Mouse (Mus musculus): Measurements from ENCODE around the gene Neurog3. TPM values are rescaled to one million over a fixed set of nuclear protein-coding genes. Genes with fewer than 3 reads are reported as not detected.

The Neurog3 gene
- not detected in 2 replicates for polyA plus RNA-seq (2014; fragmentation: Nextera tagmentation; extraction: Ambion mirVana)

- Histone ChIP-seq H3K36me3 (ENCODE audit: control insufficient read depth, insufficient read depth, low read length) (no peaks in the 10 kb centered on the region), H3K27me3 (replicated peaks; ENCODE audit: control insufficient read depth, insufficient read depth, low read length) (peaks cover 100% of the 10 kb centered on the region), H3K9ac (ENCODE audit: low read depth, low read length) (no peak within 1 kb of the TSS), H3K9me3 (ENCODE audit: control insufficient read depth, low read length) (no peaks in the 10 kb centered on the region), H3K4me1 (ENCODE audit: control insufficient read depth, insufficient read depth, low read length) (no peaks in the 10 kb centered on the region), H3K27ac (replicated peaks; ENCODE audit: low read depth, low read length) (no peak within 1 kb of the TSS), H3K4me2 (ENCODE audit: low read depth, low read length) (peak within 1 kb of the TSS; percentile 49), H3K4me3 (ENCODE audit: low read depth, low read length) (peak within 1 kb of the TSS; percentile 31)
- DNase-seq (ENCODE audit: low spot score) (no peak), ATAC-seq (ENCODE audit: low read depth) (no peak)
- under 1% methylated on average over 27 of the region's 29 CpGs for WGBS
Measured at GRCm38 (mm10) chr10:62132691-62133281, at the start of gene Neurog3. Neurog3 (plus strand) TSS chr10:62133090.

DNA sequence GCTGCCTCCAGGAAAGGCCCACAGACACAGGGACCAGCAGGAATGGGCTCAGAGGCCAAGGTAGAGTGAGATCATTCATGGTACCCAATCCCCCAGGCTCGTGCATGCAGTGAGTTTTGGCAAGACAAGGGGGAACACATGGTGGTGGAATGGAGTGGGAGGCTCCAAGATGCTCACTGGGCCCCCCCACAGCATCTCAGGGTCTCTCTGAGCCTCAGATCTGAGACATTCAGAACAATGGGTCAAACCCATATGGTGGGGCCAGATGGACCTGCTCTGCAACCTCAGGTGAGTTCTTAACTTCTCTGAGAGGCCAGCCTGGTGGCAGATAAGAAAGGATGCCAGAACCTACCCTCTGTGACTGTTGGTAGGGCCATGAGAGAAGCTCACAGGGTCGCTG is 46.8 kb upstream of the Neurog3 start:
- Histone ChIP-seq H3K4me3 (ENCODE audit: low read depth, low read length) (no peak overlapping the region), H3K9me3 (ENCODE audit: control insufficient read depth, low read length) (no peaks in the 10 kb centered on the region), H3K9ac (ENCODE audit: low read depth, low read length) (no peak overlapping the region), H3K36me3 (ENCODE audit: control insufficient read depth, insufficient read depth, low read length) (no peaks in the 10 kb centered on the region), H3K4me1 (ENCODE audit: control insufficient read depth, insufficient read depth, low read length) (peaks cover 5% of the 10 kb centered on the region), H3K4me2 (ENCODE audit: low read depth, low read length) (no peak overlapping the region), H3K27ac (replicated peaks; ENCODE audit: low read depth, low read length) (no peak overlapping the region), H3K27me3 (replicated peaks; ENCODE audit: control insufficient read depth, insufficient read depth, low read length) (no peaks in the 10 kb centered on the region)
- WGBS: 50% methylated on average over 2 of the region's 2 CpGs
- DNase-seq (ENCODE audit: low spot score) (no peak), ATAC-seq (ENCODE audit: low read depth) (no peak)

GRCm38 (mm10) chr10:62086826-62087225 is 46.1 kb upstream of the Neurog3 start:
- Histone ChIP-seq H3K4me3 (ENCODE audit: low read depth, low read length) (no peak overlapping the region), H3K4me2 (ENCODE audit: low read depth, low read length) (no peak overlapping the region), H3K27me3 (replicated peaks; ENCODE audit: control insufficient read depth, insufficient read depth, low read length) (no peaks in the 10 kb centered on the region), H3K27ac (replicated peaks; ENCODE audit: low read depth, low read length) (no peak overlapping the region), H3K4me1 (ENCODE audit: control insufficient read depth, insufficient read depth, low read length) (peaks cover 5% of the 10 kb centered on the region), H3K9me3 (ENCODE audit: control insufficient read depth, low read length) (no peaks in the 10 kb centered on the region), H3K9ac (ENCODE audit: low read depth, low read length) (no peak overlapping the region), H3K36me3 (ENCODE audit: control insufficient read depth, insufficient read depth, low read length) (no peaks in the 10 kb centered on the region)
- no peak for DNase-seq (ENCODE audit: low spot score)
- WGBS: 92% methylated on average over 5 of the region's 5 CpGs
- no peak for ATAC-seq (ENCODE audit: low read depth)

- WGBS: 79% methylated on average over 5 of the region's 5 CpGs
- H3K4me1 ChIP-seq (ENCODE audit: control insufficient read depth, insufficient read depth, low read length): peaks cover 5% of the 10 kb centered on the region
- no peak overlapping the region for H3K27ac ChIP-seq (replicated peaks; ENCODE audit: low read depth, low read length)
- no peaks in the 10 kb centered on the region for H3K27me3 ChIP-seq (replicated peaks; ENCODE audit: control insufficient read depth, insufficient read depth, low read length)
- no peak for DNase-seq (ENCODE audit: low spot score)
- H3K36me3 ChIP-seq (ENCODE audit: control insufficient read depth, insufficient read depth, low read length): no peaks in the 10 kb centered on the region
- no peak overlapping the region for H3K4me3 ChIP-seq (ENCODE audit: low read depth, low read length)
- H3K9me3 ChIP-seq (ENCODE audit: control insufficient read depth, low read length): no peaks in the 10 kb centered on the region
- H3K4me2 ChIP-seq (ENCODE audit: low read depth, low read length): no peak overlapping the region
- no peak overlapping the region for H3K9ac ChIP-seq (ENCODE audit: low read depth, low read length)
- ATAC-seq (ENCODE audit: low read depth): no peak
Measured at GRCm38 (mm10) chr10:62088411-62088810, 44.5 kb upstream of the Neurog3 start.

- H3K4me3 ChIP-seq (ENCODE audit: low read depth, low read length): no peak overlapping the region
- no peak overlapping the region for H3K27ac ChIP-seq (replicated peaks; ENCODE audit: low read depth, low read length)
- H3K27me3 ChIP-seq (replicated peaks; ENCODE audit: control insufficient read depth, insufficient read depth, low read length): no peaks in the 10 kb centered on the region
- no peak overlapping the region for H3K9ac ChIP-seq (ENCODE audit: low read depth, low read length)
- H3K4me1 ChIP-seq (ENCODE audit: control insufficient read depth, insufficient read depth, low read length): peaks cover 5% of the 10 kb centered on the region
- H3K9me3 ChIP-seq (ENCODE audit: control insufficient read depth, low read length): no peaks in the 10 kb centered on the region
- ATAC-seq (ENCODE audit: low read depth) (no peak), DNase-seq (ENCODE audit: low spot score) (no peak)
- no peaks in the 10 kb centered on the region for H3K36me3 ChIP-seq (ENCODE audit: control insufficient read depth, insufficient read depth, low read length)
- WGBS: 47% methylated on average over 7 of the region's 7 CpGs
- H3K4me2 ChIP-seq (ENCODE audit: low read depth, low read length): no peak overlapping the region
Measured at GRCm38 (mm10) chr10:62089071-62089470, 43.8 kb upstream of the Neurog3 start.

- H3K36me3 ChIP-seq (ENCODE audit: control insufficient read depth, insufficient read depth, low read length): no peaks in the 10 kb centered on the region
- no peak overlapping the region for H3K4me2 ChIP-seq (ENCODE audit: low read depth, low read length)
- no peak overlapping the region for H3K4me3 ChIP-seq (ENCODE audit: low read depth, low read length)
- no peaks in the 10 kb centered on the region for H3K9me3 ChIP-seq (ENCODE audit: control insufficient read depth, low read length)
- H3K9ac ChIP-seq (ENCODE audit: low read depth, low read length): no peak overlapping the region
- H3K27me3 ChIP-seq (replicated peaks; ENCODE audit: control insufficient read depth, insufficient read depth, low read length): no peaks in the 10 kb centered on the region
- ATAC-seq (ENCODE audit: low read depth) (no peak), DNase-seq (ENCODE audit: low spot score) (no peak)
- H3K27ac ChIP-seq (replicated peaks; ENCODE audit: low read depth, low read length): no peak overlapping the region
- H3K4me1 ChIP-seq (ENCODE audit: control insufficient read depth, insufficient read depth, low read length): peaks cover 5% of the 10 kb centered on the region
Measured at GRCm38 (mm10) chr10:62089486-62089885, 43.4 kb upstream of the Neurog3 start.

- no peak overlapping the region for H3K4me3 ChIP-seq (ENCODE audit: low read depth, low read length)
- H3K9ac ChIP-seq (ENCODE audit: low read depth, low read length): no peak overlapping the region
- H3K9me3 ChIP-seq (ENCODE audit: control insufficient read depth, low read length): no peaks in the 10 kb centered on the region
- H3K4me1 ChIP-seq (ENCODE audit: control insufficient read depth, insufficient read depth, low read length): peaks cover 4% of the 10 kb centered on the region
- no peaks in the 10 kb centered on the region for H3K27me3 ChIP-seq (replicated peaks; ENCODE audit: control insufficient read depth, insufficient read depth, low read length)
- ATAC-seq (ENCODE audit: low read depth): no peak
- H3K27ac ChIP-seq (replicated peaks; ENCODE audit: low read depth, low read length): no peak overlapping the region
- no peaks in the 10 kb centered on the region for H3K36me3 ChIP-seq (ENCODE audit: control insufficient read depth, insufficient read depth, low read length)
- H3K4me2 ChIP-seq (ENCODE audit: low read depth, low read length): no peak overlapping the region
- DNase-seq (ENCODE audit: low spot score): no peak
- 74% methylated on average over 7 of the region's 7 CpGs for WGBS
Measured at GRCm38 (mm10) chr10:62093903-62094302, 39.0 kb upstream of the Neurog3 start.

DNA sequence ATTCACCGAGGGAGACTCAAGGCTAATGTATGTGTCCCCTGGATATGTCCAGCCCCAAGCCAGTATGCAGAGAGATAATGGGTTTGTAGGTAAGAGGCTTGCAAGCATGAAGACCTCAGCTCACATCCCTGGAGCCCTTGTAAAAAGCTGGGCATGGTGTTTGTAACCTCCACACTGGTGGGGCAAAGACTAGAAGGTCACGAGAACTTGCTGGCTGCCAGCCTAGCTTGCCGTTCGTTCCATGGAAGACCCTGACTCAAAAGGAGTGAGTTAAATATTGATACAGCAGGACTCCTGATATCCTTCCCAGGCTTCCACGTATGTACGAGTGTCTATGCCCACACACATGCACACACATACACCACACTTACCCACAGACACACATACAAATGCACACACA is 38.5 kb upstream of the Neurog3 start:
- ATAC-seq (ENCODE audit: low read depth): no peak
- 87% methylated on average over 6 of the region's 6 CpGs for WGBS
- H3K4me1 ChIP-seq (ENCODE audit: control insufficient read depth, insufficient read depth, low read length): no peaks in the 10 kb centered on the region
- H3K9me3 ChIP-seq (ENCODE audit: control insufficient read depth, low read length): no peaks in the 10 kb centered on the region
- no peaks in the 10 kb centered on the region for H3K27me3 ChIP-seq (replicated peaks; ENCODE audit: control insufficient read depth, insufficient read depth, low read length)
- no peak overlapping the region for H3K4me3 ChIP-seq (ENCODE audit: low read depth, low read length)
- no peak for DNase-seq (ENCODE audit: low spot score)
- H3K9ac ChIP-seq (ENCODE audit: low read depth, low read length): no peak overlapping the region
- no peaks in the 10 kb centered on the region for H3K36me3 ChIP-seq (ENCODE audit: control insufficient read depth, insufficient read depth, low read length)
- H3K27ac ChIP-seq (replicated peaks; ENCODE audit: low read depth, low read length): no peak overlapping the region
- no peak overlapping the region for H3K4me2 ChIP-seq (ENCODE audit: low read depth, low read length)

DNA sequence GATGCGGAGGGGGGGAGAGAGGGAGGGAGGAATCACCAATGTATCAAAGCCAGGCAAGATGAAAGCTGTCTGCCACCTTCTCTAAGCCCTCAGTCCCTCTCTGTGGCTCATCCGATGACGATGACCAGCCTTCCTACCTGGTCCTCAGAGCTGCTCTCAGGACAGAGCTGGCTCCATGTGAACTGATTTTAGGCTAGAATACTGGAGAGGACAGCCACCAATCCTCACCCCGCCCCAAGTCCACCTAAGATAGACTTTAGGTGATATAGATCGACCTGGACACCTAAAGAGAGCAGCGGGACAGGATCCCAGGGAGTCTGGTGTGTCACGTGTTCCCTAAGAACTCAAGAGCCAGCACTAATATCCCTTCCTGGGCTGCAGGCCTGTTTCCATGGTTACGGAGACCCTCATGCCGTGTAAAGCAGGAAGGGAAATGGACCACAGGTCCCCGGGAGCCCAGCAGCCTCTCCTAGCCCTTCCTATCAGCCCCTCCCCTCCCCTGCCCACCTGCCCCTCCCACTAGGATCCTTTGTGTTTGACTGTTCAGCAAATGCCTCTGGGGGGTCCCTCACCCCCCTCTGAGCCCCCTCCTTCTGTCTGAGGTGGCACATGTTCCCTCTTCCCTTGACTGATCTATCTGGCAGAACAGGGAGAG is 33.0 kb upstream of the Neurog3 start:
- WGBS: 58% methylated on average over 10 of the region's 10 CpGs
- Histone ChIP-seq H3K4me2 (ENCODE audit: low read depth, low read length) (no peak overlapping the region), H3K36me3 (ENCODE audit: control insufficient read depth, insufficient read depth, low read length) (no peaks in the 10 kb centered on the region), H3K9ac (ENCODE audit: low read depth, low read length) (no peak overlapping the region), H3K4me3 (ENCODE audit: low read depth, low read length) (no peak overlapping the region), H3K27ac (replicated peaks; ENCODE audit: low read depth, low read length) (no peak overlapping the region), H3K4me1 (ENCODE audit: control insufficient read depth, insufficient read depth, low read length) (peaks cover 11% of the 10 kb centered on the region), H3K27me3 (replicated peaks; ENCODE audit: control insufficient read depth, insufficient read depth, low read length) (peaks cover 6% of the 10 kb centered on the region; the same call in 1 of the 2 replicates), H3K9me3 (ENCODE audit: control insufficient read depth, low read length) (no peaks in the 10 kb centered on the region)
- DNase-seq (ENCODE audit: low spot score) (peak; percentile 49), ATAC-seq (ENCODE audit: low read depth) (peak; percentile 68; the same call in 1 of the 2 replicates)

Data from embryonic facial prominence, embryonic 14.5 days (tissue).